Mouse (Mus musculus) right cerebral cortex, postnatal 10 days (tissue): Measurements from ENCODE around the gene Medag.

ENCODE experiments used
- DNase-seq, 2 experiments: peaks; one replicate each; pipeline ENCODE4 v3.0.0; 2021; ENCODE audit warnings: low spot score in 2 of 2

Medag gene

GRCm38 (mm10) chr5:149428810-149429255, 17.3 kb downstream of the Medag start:
- peak in 1 of 2 experiments; percentile 58 for DNase-seq

GRCm38 (mm10) chr5:149429541-149429940, 18.0 kb downstream of the Medag start:
- DNase-seq = no peak

- DNase-seq = no peak
Observed at GRCm38 (mm10) chr5:149430943-149431342, 19.4 kb downstream of the Medag start.

GRCm38 (mm10) chr5:149433618-149434017, 22.1 kb downstream of the Medag start:
- no peak for DNase-seq

- DNase-seq = no peak
Observed at GRCm38 (mm10) chr5:149434141-149434690, 22.7 kb downstream of the Medag start.

GRCm38 (mm10) chr5:149436541-149436940, 25.0 kb downstream of the Medag start:
- no peak for DNase-seq

- peak; percentile 33 to 52 for DNase-seq
Observed at GRCm38 (mm10) chr5:149437150-149437549, 25.6 kb downstream of the Medag start.

- DNase-seq = peak; percentile 83 to 85
Observed at GRCm38 (mm10) chr5:149439531-149440179, 28.1 kb downstream of the Medag start, which contains the start of gene Tex26. TSS of gene Tex26 (plus strand) at chr5:149439660.

GRCm38 (mm10) chr5:149440180-149440573, 28.6 kb downstream of the Medag start:
- DNase-seq = peak; percentile 85 to 89

- peak in 1 of 2 experiments; percentile 54 for DNase-seq
Observed at GRCm38 (mm10) chr5:149441646-149442276, 30.2 kb downstream of the Medag start.

GRCm38 (mm10) chr5:149442277-149442660, 30.7 kb downstream of the Medag start:
- no peak for DNase-seq

- no peak for DNase-seq
Observed at GRCm38 (mm10) chr5:149444451-149444850, 32.9 kb downstream of the Medag start.

GRCm38 (mm10) chr5:149446495-149446894, 34.9 kb downstream of the Medag start:
- no peak for DNase-seq

- DNase-seq = no peak
Observed at GRCm38 (mm10) chr5:149447733-149448132, 36.2 kb downstream of the Medag start.

- no peak for DNase-seq
Observed at GRCm38 (mm10) chr5:149449406-149449805, 37.9 kb downstream of the Medag start.

GRCm38 (mm10) chr5:149451209-149451681, 39.7 kb downstream of the Medag start:
- peak; percentile 58 to 82 for DNase-seq

- DNase-seq = peak in 1 of 2 experiments; percentile 68
Observed at GRCm38 (mm10) chr5:149454281-149454680, 42.7 kb downstream of the Medag start.

GRCm38 (mm10) chr5:149456544-149456943, 45.0 kb downstream of the Medag start:
- no peak for DNase-seq

- DNase-seq = no peak
Observed at GRCm38 (mm10) chr5:149462071-149462470, 50.5 kb downstream of the Medag start.

- no peak for DNase-seq
Observed at GRCm38 (mm10) chr5:149465305-149465704, 53.8 kb downstream of the Medag start.

- DNase-seq = no peak
Observed at GRCm38 (mm10) chr5:149474142-149474541, 62.6 kb downstream of the Medag start.

GRCm38 (mm10) chr5:149474701-149475468, 63.3 kb downstream of the Medag start:
- no peak for DNase-seq
